Mouse (Mus musculus) hindbrain, postnatal 0 days (tissue): ENCODE measurements at regions not wholly inside any gene's neighbourhood (a gene's known extent, or its start where the extent isn't known, plus 50 kb on each side); places are given as distances from the start of the nearest gene placed in this dataset.
A peak's percentile ranks its signal among the peaks of the same experiment; 100 is the strongest.
"Not testable (repeated sequence)": the region's sequence is repeated elsewhere in the genome, so short reads cannot be mapped to it uniquely, and the experiment has no call there.

Experiments
- ATAC-seq: fragments of 200-750 bp; cut with Nextera tagmentation; 2 replicates; pipeline ENCODE4 v1.8.0; 2017; ENCODE audit warnings: mild to moderate bottlenecking, moderate TSS enrichment, moderate library complexity
- DNase-seq: peaks from one replicate; pipeline ENCODE4 v3.0.0-alpha.2; 2015; ENCODE audit warnings: low spot score
- H3K27ac ChIP-seq: fragments of 300-500 bp; sonication (generic); 2 replicates; pipeline ENCODE4 v1.5.1; 2014; ENCODE audit warnings: mild to moderate bottlenecking
- H3K27me3 ChIP-seq: fragments of 300-500 bp; sonication (generic); 2 replicates; pipeline ENCODE4 v1.6.1; 2014; ENCODE audit warnings: low read length, mixed read lengths; ENCODE audit not compliant: insufficient read depth
- H3K36me3 ChIP-seq: fragments of 300-500 bp; sonication (generic); 2 replicates; pipeline ENCODE4 v1.6.1; 2014; ENCODE audit warnings: low read length, mixed read lengths; ENCODE audit not compliant: insufficient read depth
- H3K4me1 ChIP-seq: fragments of 300-500 bp; sonication (generic); 2 replicates; pipeline ENCODE4 v1.6.1; 2014; ENCODE audit warnings: antibody characterized with exemption, low read length, mixed read lengths; ENCODE audit not compliant: insufficient read depth
- H3K4me2 ChIP-seq: fragments of 300-500 bp; sonication (generic); 2 replicates; pipeline ENCODE4 v1.6.1; 2014; ENCODE audit warnings: low read depth, mild to moderate bottlenecking, low read length, moderate library complexity, mixed read lengths
- H3K4me3 ChIP-seq: fragments of 300-500 bp; sonication (generic); 2 replicates; pipeline ENCODE4 v1.5.1; 2014; ENCODE audit warnings: low read length
- H3K9ac ChIP-seq: fragments of 300-500 bp; sonication (generic); replicated peaks from 2 replicates; pipeline ENCODE4 v1.6.1; 2014; ENCODE audit warnings: mild to moderate bottlenecking, low read length, moderate library complexity, mixed read lengths
- H3K9me3 ChIP-seq: fragments of 300-500 bp; sonication (generic); 2 replicates; pipeline ENCODE4 v1.6.1; 2016; ENCODE audit warnings: low read length, mixed read lengths
- CTCF ChIP-seq: IDR thresholded peaks from 2 replicates; pipeline ENCODE4 v1.5.1; 2016; ENCODE audit warnings: antibody characterized with exemption, control low read depth, low read depth
- WGBS: fragments of 180-500 bp; shearing (Covaris S2); extraction: QIAGEN DNeasy Blood & Tissue Kit; methylation state at CpG from one replicate; pipeline ENCODE4 v1.1.7; 2014; 5-methylcytosine and 5-hydroxymethylcytosine counted together

DNA sequence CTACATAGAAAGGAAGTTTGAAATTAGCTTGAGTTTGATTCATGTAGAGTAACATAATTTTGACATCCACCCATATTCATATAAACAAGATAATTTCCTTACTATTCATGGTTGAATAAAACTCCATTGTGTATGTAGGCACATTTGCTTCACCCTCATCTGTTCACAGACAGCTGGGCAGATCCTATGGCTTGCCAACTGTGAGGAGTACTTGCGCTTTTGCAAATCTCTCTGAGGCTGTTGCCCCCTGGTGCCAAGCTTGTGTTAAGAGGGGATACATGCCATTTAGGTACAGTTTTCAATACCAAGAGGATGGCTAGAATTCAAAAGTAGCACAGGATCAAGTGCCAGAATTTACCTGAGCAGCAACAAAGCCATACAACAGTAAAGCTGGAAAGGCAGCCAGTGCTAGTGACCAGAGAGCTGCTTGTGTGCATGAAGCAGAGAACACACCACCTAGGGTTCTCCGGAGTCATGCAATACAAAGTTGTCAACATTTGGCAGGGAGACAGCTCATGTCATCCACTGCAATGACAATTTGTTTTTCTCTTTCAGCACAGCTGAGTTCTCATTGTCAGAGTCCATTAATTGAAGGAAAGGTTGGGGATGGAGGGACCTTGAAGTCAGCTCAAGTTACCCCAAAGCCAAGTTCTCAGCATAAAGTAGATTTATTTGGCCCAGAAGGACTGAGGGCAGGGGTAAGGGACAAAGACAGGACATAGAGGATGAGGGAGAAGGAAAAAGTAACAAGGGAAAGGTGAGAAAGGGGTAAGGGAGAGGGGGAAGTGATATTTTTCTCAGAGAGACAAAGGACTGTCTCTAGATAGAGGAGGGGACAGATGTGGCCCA, 321.6 kb upstream of the Cwc22 start:
- peak; percentile 86 for ATAC-seq

DNA sequence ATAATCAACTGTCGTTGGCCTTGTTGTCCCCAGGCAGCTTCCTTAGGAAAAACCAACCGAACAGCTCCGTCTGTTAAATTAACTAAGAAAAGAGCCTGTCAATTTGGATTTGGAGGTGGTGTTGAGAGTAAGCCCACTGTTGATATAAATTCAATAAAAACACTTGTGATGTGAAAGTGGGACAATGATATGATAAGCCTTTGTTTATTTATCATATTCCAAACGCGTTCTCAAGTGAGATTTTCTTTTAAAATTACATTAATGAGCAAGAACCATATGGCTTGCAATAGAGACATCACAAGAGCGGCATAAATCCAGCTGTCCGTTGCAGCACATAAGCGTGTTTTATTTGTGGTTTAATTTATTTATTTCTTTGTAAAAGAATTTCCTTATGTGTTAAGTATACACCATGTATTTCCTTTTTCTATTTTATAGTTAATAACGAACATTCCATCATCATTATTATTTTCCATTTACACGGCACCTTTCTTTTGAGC, 307.5 kb upstream of the Cwc22 start:
- Histone ChIP-seq H3K27me3 (no peaks in the 10 kb centered on the region), H3K4me3 (no peak overlapping the region), H3K4me1 (no peaks in the 10 kb centered on the region), H3K9me3 (no peaks in the 10 kb centered on the region), H3K4me2 (no peak overlapping the region), H3K36me3 (no peaks in the 10 kb centered on the region), H3K27ac (no peak overlapping the region), H3K9ac (no peak overlapping the region)
- WGBS: 73% methylated on average over 10 of the region's 10 CpGs
- TF ChIP-seq CTCF: no peak
- no peak for DNase-seq
- no peak for ATAC-seq

More for the DNA sequence above, 321.6 kb upstream of the Cwc22 start:
- H3K4me3 ChIP-seq: no peak overlapping the region
- peak; percentile 74 for DNase-seq
- H3K9ac ChIP-seq: no peak overlapping the region
- H3K36me3 ChIP-seq: no peaks in the 10 kb centered on the region
- no peaks in the 10 kb centered on the region for H3K4me1 ChIP-seq
- peak overlapping the region; percentile 41 for H3K27ac ChIP-seq
- no peaks in the 10 kb centered on the region for H3K9me3 ChIP-seq
- WGBS: 56% methylated on average over 2 of the region's 2 CpGs
- peak; percentile 29; the same call in 1 of the 2 replicates for TF ChIP-seq CTCF
- no peak overlapping the region for H3K4me2 ChIP-seq
- no peaks in the 10 kb centered on the region for H3K27me3 ChIP-seq

DNA sequence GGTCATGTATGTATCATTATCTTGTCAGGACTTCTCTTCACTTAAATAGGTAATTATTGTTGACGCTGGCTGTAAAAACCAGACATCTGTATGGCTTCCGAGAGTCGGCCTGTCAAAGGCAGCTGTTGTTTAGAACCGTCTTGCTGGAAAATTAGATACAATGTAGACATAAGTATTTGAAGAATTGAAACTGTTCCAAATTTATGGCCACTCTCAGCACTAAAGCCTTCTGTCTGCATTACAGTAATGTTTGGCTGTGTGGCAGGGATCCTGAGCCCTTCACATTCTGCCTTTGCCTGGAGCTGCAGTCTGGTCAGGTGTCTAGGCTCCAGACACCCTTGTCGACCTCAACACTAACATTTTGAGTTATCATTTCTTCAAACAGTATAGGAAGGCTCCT, 300.2 kb upstream of the Cwc22 start:
- Histone ChIP-seq H3K4me2 (no peak overlapping the region), H3K36me3 (no peaks in the 10 kb centered on the region), H3K4me1 (no peaks in the 10 kb centered on the region), H3K4me3 (no peak overlapping the region), H3K27me3 (no peaks in the 10 kb centered on the region), H3K9me3 (no peaks in the 10 kb centered on the region), H3K27ac (no peak overlapping the region), H3K9ac (no peak overlapping the region)
- 65% methylated on average over 5 of the region's 5 CpGs for whole genome bisulfite sequencing
- ATAC-seq: no peak
- DNase-seq: no peak
- no peak for TF ChIP-seq CTCF

DNA sequence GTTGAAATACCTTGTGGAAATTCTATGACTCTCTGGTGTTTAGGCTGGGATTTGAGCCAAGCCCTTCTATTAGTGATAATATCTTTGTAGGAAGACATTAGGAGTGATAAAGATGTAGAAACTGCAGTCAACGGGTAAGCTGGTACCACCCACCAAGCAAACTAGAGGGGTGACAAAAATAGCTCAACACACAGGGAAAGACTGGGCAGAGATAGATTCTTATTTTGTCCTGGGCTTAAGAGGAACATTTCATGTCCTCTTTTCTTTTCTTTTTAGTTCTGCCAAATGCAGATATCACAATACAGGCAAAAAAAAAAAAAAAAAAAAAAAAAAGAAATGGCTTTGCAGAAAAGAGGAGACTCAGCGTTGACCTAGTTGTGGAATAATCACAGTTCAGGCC, 294.1 kb upstream of the Cwc22 start:
- Histone ChIP-seq H3K27me3 (no peaks in the 10 kb centered on the region), H3K9ac (no peak overlapping the region), H3K9me3 (no peaks in the 10 kb centered on the region), H3K4me1 (no peaks in the 10 kb centered on the region), H3K36me3 (no peaks in the 10 kb centered on the region), H3K4me2 (no peak overlapping the region), H3K27ac (no peak overlapping the region), H3K4me3 (no peak overlapping the region)
- no peak for DNase-seq
- WGBS: 65% methylated on average over 2 of the region's 2 CpGs
- TF ChIP-seq CTCF: no peak
- no peak for ATAC-seq

DNA sequence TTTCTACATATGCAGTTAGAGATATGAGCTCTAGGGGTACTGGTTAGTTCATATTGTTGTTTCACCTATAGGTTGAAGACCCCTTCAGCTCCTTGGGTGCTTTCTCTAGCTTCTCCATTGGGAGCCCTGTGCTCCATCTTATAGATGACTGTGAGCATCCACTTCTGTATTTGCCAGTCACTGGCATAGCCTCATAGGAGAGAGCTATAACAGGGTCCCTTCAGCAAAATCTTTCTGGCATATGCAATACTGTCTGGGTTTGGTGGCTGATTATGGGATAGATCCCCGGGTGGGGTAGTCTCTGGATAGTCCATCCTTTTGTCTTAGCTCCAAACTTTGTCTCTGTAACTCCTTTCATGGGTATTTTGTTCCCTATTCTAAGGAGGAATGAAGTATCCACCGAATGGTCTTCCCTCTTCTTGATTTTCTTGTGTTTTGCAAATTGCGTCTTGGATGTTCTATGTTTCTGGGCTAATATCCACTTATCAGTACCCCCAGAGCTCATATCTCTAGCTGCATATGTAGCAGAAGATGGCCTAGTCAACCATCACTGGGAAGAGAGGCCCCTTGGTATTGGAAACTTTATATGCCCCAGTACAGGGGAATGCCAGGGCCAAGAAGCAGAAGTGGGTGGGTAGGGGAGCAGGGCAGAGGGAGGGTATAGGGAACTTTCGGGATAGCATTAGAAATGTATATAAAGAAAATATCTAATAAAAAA, 279.4 kb upstream of the Cwc22 start:
- 95% methylated on average over 4 of the region's 4 CpGs for WGBS
- H3K9me3 ChIP-seq, H3K9ac ChIP-seq, H3K4me2 ChIP-seq, H3K4me1 ChIP-seq, H3K27me3 ChIP-seq, ATAC-seq, H3K4me3 ChIP-seq, H3K27ac ChIP-seq, DNase-seq, H3K36me3 ChIP-seq: not testable (repeated sequence)

DNA sequence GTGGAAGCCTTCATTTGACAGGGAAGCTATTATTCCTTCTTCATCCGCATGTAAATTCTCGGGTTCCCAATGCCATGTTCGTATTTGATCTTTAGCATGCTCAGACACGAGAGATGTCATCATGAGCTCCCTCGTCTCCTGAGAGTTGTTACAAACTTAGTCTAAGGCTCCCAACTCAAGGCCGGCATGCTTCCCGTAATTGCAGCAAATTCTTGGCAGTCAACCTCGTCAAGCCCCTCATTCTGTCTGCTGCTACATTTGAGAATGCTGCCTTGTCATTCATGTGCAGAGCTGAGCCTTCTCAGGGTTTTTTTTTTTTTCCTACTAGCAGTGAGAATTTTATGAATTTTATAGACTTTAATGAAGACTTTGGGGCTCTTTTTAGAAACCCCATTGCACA, 268.3 kb upstream of the Cwc22 start:
- H3K9me3 ChIP-seq: no peaks in the 10 kb centered on the region
- H3K36me3 ChIP-seq: no peaks in the 10 kb centered on the region
- H3K4me1 ChIP-seq: no peaks in the 10 kb centered on the region
- no peak for ATAC-seq
- WGBS: 69% methylated on average over 8 of the region's 8 CpGs
- no peak for DNase-seq
- no peak for TF ChIP-seq CTCF
- no peak overlapping the region for H3K4me2 ChIP-seq
- H3K4me3 ChIP-seq: no peak overlapping the region
- no peaks in the 10 kb centered on the region for H3K27me3 ChIP-seq
- no peak overlapping the region for H3K9ac ChIP-seq
- H3K27ac ChIP-seq: no peak overlapping the region

- Histone ChIP-seq H3K9ac (no peak overlapping the region), H3K4me1 (no peaks in the 10 kb centered on the region), H3K4me3 (no peak overlapping the region), H3K27ac (no peak overlapping the region), H3K36me3 (no peaks in the 10 kb centered on the region), H3K27me3 (no peaks in the 10 kb centered on the region), H3K9me3 (no peaks in the 10 kb centered on the region), H3K4me2 (no peak overlapping the region)
- TF ChIP-seq CTCF: no peak
- ATAC-seq (no peak), DNase-seq (no peak)
- WGBS: 79% methylated on average over 5 of the region's 5 CpGs
Measured at GRCm38 (mm10) chr2:78205125-78205524, 258.9 kb upstream of the Cwc22 start.
